Mouse (Mus musculus): ENCODE data around the gene Snrnp27.
A peak's percentile ranks its signal among the peaks of the same experiment; 100 is the strongest.

Gene Snrnp27

GRCm38 (mm10) chr6:86683872-86684654 lies at the start of gene Snrnp27:
TSS of gene Snrnp27 (minus strand) at chr6:86684522.
- peak; percentile 89 for DNase-seq

DNA sequence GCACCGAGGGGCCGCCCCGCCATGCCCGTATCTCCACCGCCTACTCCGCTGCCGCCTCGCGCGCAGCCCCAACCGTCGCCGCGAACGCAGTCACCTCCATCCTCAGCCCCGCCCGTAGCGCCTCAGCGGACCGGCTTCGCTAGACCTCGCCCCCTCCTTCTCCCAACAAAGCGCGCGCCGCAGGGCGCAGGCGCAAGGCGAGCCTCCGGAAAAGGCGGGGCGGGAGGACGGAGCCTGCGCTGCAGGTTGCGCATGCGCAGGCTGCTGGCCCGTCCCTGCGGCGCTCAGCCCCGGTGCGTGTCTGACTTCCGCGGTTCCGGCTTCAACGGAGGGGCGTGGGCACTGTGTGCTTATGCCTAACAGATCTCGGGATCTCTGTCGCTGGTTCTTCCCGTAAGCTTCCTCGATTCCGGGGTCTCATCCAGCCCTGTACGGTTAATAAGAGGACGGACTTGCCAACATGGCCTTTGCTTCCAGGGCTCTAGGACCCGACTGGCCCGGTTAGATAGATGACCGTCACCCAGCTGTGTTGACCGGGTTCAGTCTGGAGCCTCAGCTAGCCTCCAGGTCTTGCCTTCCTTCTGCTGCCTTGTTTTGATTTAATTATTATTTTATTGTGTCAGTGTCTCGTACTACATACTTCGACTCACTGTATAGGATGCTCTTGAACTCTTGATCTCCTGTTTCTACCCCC lies 49.0 kb upstream of the Snrnp27 start, which contains the start of gene Gmcl1:
Gene Gmcl1 (minus strand): TSS at position 201 of the 694 bp plus-strand sequence.
- DNase-seq = peak; percentile 89

- DNase-seq = no peak
Observed at GRCm38 (mm10) chr6:86732276-86733173, 48.2 kb upstream of the Snrnp27 start.

DNA sequence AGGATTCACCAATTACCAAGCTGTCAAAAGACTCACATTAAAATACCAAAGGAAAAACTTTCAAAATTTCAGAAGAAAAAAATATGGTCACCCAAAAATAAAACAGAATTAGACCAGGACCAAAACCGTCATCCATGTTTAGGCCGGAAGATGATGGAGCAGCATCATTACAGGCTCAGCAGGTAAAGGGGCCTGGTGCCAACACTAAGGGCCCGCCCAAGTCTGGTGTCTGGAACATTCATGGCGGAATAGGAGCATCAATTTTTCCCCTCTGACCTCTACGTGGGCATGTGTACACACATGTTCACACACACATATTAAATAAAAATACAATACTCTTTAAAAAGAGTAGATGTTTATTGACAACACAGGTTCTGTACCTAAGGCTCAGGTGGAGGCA lies 44.4 kb upstream of the Snrnp27 start:
- DNase-seq = no peak

DNA sequence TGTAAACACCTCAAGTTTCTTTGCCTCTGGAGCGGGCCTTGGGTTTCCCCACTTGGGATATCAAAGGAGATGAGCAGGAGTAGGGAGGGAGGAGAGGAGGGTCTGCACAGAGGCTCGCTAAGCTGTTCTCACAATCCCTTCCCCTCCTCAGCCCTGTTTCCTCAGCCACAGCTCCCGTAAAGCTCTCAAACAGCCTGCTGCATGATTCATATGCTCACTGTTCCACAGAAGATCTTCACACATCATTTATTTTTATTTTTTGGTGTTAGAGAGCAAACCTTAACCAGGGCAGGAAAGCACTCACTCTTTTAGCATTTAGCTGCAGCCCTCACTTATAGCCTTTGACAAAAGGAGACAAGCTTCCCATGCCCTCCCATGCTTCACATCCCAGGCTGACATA lies 37.7 kb upstream of the Snrnp27 start:
- DNase-seq = no peak

GRCm38 (mm10) chr6:86708072-86708774 lies 23.9 kb upstream of the Snrnp27 start:
- no peak for DNase-seq

GRCm38 (mm10) chr6:86702577-86702976 lies 18.3 kb upstream of the Snrnp27 start:
- DNase-seq = no peak

- no peak for DNase-seq
Observed at GRCm38 (mm10) chr6:86697903-86698302, 13.6 kb upstream of the Snrnp27 start.

DNA sequence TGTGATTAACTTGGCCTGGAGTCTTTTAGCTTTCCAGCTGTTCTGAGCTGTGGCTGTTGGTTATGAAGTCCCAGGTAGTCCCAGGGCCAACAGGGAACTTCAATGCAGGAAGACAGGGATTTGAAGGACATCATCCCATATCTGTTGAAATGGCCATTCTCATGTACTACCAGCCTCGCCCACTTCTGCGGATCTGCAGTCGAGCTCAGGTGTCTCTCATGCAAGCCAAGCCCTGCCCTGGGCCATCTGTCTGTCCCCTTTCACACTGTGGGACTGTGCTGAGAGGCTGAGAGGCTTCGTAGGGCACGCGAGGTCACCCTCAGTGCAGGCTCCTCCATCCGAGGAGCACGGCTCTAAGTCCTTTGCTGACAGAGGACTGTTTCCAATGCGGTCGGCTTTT lies 11.9 kb upstream of the Snrnp27 start:
- DNase-seq = no peak

DNA sequence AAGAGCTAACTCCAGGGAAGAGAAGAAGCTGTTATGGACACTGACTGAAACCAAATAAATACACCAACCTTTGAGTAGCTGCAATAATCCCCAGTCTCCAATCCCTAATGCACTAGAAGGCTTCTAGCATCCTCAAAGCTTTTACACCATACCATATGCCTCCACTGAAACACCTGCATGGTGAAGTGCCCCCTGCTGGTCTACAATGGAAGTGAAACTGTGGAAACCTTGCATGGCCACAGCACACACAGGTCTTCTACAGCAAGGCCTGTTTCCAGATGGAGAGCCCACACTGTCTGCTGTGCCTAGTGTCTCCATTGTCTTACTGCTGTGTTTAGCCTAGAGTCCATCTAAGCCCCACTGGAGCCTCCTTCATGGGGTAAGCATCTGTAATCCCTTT lies 10.1 kb upstream of the Snrnp27 start:
- DNase-seq = peak; percentile 41

GRCm38 (mm10) chr6:86689671-86690070 lies 5.3 kb upstream of the Snrnp27 start:
- DNase-seq = no peak

DNA sequence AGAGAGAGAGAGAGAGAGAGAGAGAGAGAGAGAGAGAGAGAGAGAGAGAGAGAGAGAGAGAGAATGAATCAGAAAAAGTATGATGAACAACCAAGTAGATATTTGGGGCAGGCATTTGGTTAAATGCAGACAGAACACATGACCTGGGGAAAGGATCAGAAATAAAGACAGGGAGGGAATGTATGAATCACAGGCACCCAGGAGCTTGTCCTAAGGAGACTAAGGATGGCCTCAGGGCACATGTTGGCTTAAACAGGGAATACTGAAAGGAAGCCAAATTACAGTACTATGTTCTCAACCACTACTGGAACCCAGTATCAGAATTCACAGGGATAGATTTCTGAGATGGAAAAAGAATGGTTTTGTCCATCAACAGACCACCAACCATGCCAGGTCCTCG lies 2.6 kb upstream of the Snrnp27 start:
- DNase-seq = no peak

GRCm38 (mm10) chr6:86684655-86685011 lies 311 bp upstream of the Snrnp27 start:
- no peak for DNase-seq

DNA sequence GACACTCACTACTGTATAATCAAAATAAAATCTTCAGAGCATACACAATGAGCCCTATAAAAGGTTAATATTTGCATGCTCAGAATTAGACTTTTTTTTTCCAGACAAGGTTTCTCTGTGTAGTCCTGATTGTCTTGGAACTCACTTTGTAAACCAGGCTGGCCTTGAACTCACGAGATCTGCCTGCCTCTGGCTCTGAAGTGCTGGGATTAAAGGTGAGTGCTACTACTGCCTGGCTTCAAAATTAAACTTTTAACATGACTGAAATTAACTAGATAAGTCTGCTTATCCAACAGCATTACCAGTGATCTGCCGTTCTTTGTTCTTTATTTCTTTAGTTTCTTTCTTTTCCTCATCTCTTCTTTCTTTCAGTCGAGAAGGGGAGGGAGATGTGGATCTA lies 3.0 kb downstream of the Snrnp27 start:
- DNase-seq = no peak

GRCm38 (mm10) chr6:86678341-86678740 lies 6.0 kb downstream of the Snrnp27 start:
- peak; percentile 79 for DNase-seq

DNA sequence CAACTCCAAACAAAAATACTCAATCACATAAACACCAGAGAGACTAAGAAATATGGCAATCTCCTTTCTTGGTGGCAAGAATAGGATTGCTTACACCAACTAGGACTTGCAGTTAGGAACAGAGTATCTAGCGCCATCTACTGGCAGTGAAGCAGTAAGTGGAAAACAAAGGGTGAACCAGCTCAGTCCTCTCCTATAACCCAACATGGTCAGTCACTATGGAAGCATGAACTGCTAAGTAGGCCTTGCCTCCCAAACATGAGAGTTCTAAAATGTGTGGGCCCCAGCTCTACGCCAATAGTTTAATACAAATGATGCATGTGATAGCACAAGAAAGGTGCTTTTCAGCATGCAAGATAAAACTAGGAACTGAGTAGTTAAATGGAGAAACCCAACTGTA lies 13.4 kb downstream of the Snrnp27 start:
- DNase-seq = peak; percentile 59

- DNase-seq = peak; percentile 100
Observed at GRCm38 (mm10) chr6:86669240-86669727, 15.0 kb downstream of the Snrnp27 start.

DNA sequence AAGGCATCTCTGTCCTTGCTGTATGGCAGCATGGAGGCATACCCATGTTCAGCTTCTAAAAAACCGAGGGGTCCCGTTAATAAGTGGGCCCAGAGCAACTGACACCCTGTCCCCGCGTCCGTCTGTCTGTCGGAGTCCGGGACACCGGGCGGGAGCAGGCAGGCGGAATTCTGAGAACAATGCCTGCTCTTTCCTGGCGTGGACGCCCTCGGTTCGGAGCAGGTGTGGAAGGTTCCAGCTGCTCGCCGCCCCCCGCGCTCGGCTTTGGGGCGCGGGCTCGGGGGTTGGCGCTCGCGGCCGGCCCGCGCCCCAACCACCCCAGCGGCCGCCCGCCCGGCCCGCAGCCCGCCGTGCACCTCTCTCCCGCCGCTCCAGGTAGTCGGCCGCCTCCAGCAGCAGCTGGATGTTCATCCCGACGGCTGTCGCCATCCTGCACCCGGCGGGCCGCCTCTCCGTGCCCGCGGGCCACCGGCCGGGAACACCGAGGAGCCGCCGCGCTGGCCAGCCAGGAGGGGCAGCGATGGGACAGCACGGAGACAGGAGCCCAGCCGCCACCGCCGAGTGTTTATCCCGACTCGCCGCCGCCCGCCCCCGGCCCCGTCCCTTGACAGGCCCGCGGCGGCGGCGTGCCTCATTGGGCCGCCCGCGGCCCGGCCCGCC lies 15.6 kb downstream of the Snrnp27 start, which contains the start of gene Mxd1:
Gene Mxd1 (minus strand): TSS at position 582 of the 660 bp plus-strand sequence.
- no peak for DNase-seq

GRCm38 (mm10) chr6:86667061-86667460 lies 17.3 kb downstream of the Snrnp27 start:
- no peak for DNase-seq

DNA sequence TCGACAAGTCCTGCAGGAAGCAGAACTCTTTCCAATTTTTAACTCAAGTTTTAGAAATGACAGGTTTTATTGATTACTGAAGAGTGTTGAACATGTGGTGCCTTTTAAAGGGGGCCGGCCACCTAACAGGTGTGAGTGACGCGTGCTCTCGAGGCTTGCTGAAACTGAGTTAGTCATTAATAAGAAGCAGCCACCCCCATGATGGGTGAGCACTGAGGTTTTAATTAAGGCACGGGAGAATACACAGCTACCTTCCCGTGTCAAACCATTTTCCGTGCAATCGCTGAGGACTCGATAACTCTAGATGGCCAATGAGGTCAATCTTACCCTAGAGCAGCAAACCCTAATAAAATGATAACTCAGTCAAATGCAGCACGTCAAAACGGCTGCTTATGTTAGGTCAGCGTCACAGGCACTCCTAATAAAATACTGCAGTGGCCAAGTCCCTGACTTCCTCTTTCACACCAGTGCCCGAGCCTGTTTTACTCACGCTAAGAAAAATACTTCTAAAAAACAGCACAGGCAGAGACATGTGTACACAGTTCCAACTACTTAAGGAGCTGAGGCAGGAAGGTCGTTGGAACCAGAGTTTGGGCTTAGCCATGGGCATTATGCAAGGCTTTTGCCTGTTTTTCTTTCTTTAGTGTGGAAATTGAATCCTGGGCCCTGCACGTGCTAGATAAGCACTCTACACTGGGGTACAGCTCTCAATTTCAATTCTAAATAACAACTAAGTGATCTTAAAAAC lies 18.6 kb downstream of the Snrnp27 start:
- DNase-seq = peak; percentile 43

DNA sequence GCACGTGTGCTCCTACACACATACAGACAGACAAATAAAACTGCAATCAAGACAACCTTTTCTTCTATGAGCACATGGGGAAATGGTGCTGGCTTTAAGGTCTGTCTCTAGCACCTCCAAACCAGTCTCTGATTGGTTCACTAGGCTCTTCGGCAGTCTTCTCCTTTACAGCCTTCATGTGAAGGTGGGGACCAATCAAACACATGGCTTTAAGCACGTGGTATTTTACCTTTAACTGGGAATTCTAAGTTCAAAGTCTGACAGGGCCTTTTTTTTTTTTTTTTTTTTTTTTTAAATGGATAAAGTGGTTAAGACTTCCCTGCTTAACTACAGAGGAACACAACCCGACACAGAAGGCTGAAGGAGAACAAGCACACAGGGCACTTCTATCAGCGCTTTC lies 19.2 kb downstream of the Snrnp27 start:
- DNase-seq = no peak
